Mouse (Mus musculus): ENCODE measurements around the gene Stk39.

Gene Stk39

GRCm38 (mm10) chr2:68471759-68472550 lies at the start of gene Stk39:
Gene Stk39, minus strand, starts transcription at chr2:68472268.
- DNase-seq (ENCODE audit: low spot score in 2 of 2): peak; percentile 42 to 67

DNA sequence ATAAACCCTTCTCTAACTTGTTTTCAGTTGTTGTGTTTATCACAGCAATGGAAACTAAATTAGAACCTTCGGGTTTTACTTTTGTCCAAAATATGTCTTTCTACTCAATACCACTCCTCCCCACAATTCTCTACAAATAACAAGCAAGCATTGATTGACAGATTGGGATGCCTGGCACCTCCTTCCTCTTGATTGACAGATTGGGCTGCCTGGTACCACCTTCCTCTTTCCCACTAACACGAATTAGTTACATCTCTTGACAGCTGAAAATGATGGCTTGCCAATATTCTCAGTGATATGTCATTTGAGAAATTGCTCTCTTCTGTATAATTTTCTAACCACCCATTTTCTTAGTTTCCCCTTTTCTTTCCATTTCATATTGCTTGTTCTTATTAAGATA lies 43.3 kb upstream of the Stk39 start:
- DNase-seq (ENCODE audit: low spot score in 2 of 2): no peak

DNA sequence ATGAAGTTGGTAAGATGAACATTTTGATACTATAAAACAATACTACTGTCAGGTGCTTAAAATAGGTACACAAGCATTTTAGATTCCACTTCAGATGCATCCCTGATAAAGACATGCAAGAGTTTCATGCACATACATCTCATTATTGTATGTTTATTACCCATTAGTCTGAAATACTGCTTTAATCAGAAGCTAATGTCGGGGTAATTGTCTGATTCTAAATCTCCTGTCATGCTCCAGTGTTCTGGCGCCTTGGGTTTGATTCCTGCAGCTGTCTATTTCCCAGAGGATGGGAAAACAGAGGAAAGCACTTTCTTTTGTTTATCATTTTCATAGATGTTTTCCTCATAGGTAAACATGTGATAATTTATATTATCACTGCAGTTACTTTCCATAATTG lies 31.1 kb upstream of the Stk39 start:
- DNase-seq (ENCODE audit: low spot score in 2 of 2): no peak

- no peak for DNase-seq (ENCODE audit: low spot score in 2 of 2)
Measured at GRCm38 (mm10) chr2:68502734-68503133, 30.7 kb upstream of the Stk39 start.

GRCm38 (mm10) chr2:68502236-68502635 lies 30.2 kb upstream of the Stk39 start:
- DNase-seq (ENCODE audit: low spot score in 2 of 2): no peak

GRCm38 (mm10) chr2:68486275-68486674 lies 14.2 kb upstream of the Stk39 start:
- DNase-seq (ENCODE audit: low spot score in 2 of 2): no peak

- no peak for DNase-seq (ENCODE audit: low spot score in 2 of 2)
Measured at GRCm38 (mm10) chr2:68485141-68485540, 13.1 kb upstream of the Stk39 start.

- no peak for DNase-seq (ENCODE audit: low spot score in 2 of 2)
Measured at GRCm38 (mm10) chr2:68482896-68483295, 10.8 kb upstream of the Stk39 start.

DNA sequence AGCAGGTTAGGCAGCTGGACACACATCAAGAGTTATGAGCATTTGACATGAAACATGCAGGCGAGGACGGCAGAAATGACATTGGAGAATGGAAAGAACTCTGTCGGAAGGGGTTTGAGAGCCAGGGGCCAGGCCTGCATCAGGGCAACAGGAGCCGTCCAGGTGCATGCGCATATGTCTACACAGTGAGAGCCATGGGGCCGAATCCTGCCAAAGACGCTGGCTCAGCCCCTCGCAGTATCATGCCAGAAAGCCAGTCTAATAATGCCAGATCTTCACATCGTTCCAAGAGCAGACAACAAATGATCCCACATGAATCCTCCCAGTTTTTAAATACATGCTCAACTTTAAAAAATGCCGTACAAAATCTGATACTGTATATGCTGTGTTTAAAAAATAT lies 7.8 kb upstream of the Stk39 start:
- DNase-seq (ENCODE audit: low spot score in 2 of 2): no peak

DNA sequence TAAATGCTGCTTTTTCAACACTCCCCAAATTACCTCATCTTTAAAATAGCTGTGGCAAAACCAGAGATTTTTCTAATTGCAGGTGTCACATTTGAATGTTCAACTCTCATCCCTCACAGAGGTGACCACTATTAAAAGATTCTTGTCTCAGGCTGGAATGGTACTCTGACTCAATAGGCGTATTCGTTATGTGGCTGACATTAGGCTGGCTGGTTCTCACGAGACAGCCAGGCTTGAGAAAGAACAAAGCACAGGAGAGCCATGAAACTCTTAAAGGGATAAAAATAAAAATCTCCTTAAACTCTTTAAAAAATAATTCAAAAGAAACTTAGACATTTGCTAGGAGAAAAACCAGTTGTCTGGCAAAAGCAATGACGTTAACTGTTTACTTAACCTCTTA lies 853 bp upstream of the Stk39 start:
- no peak for DNase-seq (ENCODE audit: low spot score in 2 of 2)

DNA sequence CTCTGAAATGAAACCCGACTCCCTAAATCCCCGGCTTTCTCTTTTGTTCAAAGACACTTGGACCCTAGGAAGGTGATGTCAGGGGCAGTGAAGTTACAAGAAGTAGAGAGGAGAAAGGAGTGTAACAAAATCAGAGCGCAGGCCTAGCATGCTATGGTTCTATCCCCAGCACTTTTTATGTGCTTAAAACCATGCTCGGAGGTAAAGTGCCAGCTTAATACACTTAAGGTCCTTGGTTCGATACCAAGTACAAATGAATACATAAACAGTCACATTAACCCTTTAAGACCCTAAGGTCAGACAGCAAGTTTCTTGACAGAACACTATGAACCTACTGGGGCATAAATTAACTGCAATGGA lies 463 bp upstream of the Stk39 start:
- DNase-seq (ENCODE audit: low spot score in 2 of 2): no peak

DNA sequence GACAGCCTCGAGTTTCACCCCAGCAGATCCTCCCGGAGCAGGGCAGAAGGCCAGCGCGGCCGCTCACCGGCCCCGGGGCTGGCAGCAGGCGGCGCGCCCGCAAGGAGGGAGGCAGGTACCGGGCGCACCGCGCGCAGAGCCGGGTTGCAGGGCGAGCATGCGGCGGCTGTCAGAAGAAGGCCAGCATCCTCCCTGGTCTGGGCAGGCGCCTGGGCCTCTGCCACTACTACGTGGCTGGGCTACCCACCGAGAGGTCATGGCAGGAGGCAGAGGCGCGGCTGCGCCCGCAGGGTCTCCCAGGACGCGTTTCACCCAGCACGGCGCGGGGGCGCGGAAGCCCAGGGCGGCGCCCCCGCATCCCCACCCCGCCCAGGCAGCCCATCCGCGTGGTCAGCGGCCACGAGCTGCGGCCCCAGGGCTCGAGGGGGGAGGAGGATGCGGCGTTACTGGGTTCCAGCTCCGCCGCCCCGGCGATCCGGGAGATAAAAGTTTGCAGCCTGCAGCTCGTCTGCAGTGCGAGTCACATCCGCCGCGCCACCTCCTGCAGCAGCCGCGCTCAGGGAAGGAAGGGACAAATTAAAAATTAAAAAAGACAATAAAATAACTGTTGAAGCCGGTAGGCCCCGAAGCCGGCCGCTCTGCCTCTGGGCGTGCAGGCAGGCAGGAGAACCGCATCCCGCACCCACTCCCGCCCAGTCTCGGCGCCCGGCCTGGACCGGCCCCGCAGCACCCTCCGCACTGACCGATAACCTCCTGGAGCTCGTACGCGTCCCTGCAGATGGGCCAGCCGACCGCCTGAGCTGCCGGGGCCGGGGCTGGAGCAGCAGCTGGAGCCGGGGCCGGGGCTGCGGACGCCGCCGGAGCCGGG lies 943 bp downstream of the Stk39 start:
- DNase-seq (ENCODE audit: low spot score in 2 of 2): peak; percentile 32 to 59

DNA sequence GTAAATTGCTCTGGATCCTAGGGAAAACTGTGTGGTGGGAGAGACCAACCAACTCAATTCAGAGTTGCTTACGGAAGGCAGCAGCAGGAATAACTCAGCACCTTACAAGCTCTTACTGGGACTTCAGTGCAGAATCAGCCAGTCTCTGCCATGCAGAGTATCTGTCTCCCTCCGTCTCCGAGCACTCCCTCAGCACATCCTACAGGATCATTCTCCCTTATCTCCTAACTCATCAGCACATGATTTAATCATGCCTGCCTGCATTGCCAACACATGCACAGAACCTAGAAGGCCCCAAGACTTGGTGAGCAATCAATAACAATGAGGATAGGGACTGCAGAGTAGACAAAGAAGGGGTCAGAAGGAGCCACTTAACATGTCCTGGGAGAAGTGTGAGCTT lies 2.6 kb downstream of the Stk39 start:
- DNase-seq (ENCODE audit: low spot score in 2 of 2): no peak

DNA sequence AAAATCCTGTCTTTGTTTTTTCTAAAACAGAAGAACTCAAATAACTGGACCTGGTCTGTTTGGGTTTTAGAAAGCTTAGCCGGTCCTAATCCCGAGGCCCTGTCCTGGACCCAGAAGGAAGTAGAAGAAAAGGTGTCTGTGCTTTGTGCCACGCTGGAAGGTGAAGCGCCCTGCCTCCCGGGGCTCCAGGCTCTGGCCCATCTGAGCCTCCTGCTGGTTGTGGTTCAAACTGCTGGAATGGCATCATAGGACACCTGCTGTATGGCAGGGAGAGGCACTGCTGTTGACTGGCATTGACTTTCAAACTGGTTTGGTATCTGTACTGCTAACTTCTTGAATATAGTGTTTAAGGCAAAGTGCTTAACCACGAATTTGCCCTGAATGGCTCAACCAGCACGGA lies 3.4 kb downstream of the Stk39 start:
- no peak for DNase-seq (ENCODE audit: low spot score in 2 of 2)

GRCm38 (mm10) chr2:68468259-68468658 lies 3.8 kb downstream of the Stk39 start:
- no peak for DNase-seq (ENCODE audit: low spot score in 2 of 2)

DNA sequence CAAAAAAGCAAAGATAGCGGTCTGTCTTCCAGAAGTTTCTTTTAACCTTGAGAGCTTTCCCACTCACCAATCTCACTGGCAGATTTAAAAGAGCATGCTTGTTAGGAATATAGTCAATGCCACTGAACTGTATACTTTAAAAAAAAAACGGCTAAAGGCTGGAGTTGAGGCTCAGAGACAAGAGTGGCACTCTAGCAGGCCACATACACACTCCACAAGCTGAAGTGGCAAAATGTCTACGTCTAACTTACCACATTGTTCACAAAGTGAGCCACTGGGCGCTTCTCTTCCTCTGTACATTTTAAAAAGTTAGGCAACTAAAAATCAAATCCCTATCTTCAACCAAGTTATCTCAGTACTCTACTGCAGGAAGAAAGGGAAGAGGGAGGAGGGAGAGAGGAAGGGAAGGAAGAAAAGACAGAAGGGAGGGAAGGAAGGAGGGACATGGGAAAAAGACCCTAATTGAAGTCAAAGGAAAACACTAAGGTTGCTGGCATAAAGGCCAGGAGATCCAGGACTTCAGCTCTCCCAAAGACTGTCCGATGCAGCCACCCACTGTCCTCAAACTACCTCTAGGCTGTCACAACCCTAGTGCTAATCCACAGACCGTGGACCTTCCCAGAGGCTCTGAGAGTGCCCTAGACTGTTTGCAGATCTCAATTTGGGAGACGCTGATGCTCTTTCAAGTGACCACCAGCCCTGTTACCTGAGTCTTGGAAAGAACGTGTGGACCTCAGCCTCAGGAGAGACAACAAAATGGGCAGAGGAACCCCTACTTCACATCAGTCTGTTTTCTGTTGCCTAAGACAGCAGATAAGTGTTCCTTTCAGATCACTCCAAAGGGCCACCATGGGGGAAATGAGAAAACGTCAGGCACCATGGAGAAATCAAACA lies 4.7 kb downstream of the Stk39 start:
- no peak for DNase-seq (ENCODE audit: low spot score in 2 of 2)

- DNase-seq (ENCODE audit: low spot score in 2 of 2): no peak
Measured at GRCm38 (mm10) chr2:68466124-68467070, 5.7 kb downstream of the Stk39 start.

DNA sequence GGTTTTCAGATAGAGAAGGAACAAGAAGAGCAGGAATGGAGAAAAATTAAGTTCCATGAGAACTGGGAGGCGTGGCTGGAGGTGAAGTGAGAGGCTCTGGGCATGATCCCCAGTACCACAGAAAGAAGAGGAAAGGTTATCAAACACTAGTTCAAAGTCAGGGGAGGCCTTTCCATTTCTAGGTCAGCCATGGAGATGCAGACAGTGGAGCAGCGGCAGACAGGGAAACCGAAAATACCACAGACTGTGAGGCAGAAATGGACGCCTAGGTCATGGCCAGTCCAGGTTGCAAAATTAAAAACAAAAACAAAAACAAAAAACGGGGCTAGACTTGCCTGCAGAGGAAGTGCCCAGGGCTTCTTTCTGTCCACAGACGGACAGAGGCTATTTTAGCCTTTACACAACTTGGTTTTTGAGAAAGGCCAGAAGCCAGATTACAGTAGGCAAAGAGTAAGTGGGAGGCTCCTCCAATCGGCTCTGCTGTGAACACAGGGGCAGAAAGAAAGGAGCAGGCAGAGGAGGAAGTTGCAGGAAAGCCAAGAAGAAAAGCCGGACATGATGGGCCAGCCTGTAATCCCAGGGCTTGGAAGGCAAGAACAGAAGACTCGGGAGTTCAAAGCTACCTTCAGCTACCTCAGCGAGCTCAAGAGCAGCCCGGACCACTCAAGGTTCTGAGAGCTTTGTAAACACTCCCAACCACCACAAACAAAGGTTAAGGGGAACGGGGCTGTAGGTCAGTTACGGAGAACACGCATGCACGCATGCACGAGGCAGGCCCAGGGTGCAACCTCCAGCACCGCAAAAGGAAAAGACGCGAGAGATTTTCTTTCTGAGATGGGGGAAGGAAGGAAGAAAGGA lies 6.6 kb downstream of the Stk39 start:
- no peak for DNase-seq (ENCODE audit: low spot score in 2 of 2)

DNA sequence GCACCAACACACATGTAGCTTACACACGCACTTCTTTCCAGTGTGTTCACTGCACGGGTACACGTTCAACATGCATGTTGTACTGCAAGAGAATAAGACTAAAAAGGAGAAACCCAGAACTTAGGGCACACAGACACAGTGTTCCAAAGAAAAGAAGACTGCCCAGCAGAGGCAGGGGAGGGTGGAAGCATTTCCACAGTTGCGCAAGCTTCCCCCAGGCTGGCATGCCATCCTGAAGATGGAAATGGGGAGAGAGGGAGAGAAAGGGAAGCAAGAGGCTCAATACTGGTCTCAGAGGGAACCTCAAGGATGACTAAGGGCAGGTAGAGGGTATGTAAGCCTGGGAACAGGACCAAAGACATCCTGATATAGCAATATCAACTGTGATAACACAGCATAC lies 7.6 kb downstream of the Stk39 start:
- DNase-seq (ENCODE audit: low spot score in 2 of 2): no peak

DNA sequence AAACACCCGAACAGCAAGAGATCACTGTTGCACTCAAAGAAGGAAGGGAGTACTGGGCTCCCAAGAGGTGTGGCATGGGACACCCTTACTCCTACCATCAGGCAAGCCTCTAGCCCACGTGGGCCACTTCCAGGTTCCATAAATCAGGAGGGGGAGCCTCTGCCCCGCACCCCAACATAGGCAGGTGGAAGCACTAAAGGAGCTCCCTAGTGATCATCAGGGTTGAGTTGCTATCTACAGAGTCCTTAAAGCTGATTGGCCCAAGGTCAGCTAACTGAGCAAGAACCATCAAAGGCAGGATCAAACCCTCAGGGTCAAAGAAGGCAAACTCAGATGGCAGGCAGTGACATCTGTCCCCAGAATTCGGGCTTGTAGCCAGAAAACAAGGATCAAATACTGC lies 8.3 kb downstream of the Stk39 start:
- no peak for DNase-seq (ENCODE audit: low spot score in 2 of 2)
